In genomic region chr7:139368218-139368617, GRCm38 (mm10) we compare ENCODE assay signal across 9 mouse cellular contexts. TPM values are rescaled to one million over a fixed set of nuclear protein-coding genes. Genes with fewer than 3 reads are reported as not detected.
DNase-seq lines count a peak whose midpoint lies in the region; ATAC-seq lines count a peak whose summit lies in the region.
"Had no signal": no experiment of that assay in that cellular context is flagged by ENCODE, and none has a peak within 500 bp of the region (broad histone marks: within the 10 kb centered on the region; RNA-seq: fewer than 3 reads in every experiment).

No protein-coding gene starts in this region.

- DNase-seq in forebrain, embryonic 10.5 days (ENCODE audit: extremely low spot score, low spot score), result no peak
- no peak for DNase-seq in forebrain, embryonic 14.5 days (ENCODE audit: low spot score)
- no peak for DNase-seq in midbrain, embryonic 10.5 days (ENCODE audit: low spot score)
- DNase-seq in midbrain, embryonic 14.5 days, result no peak
- DNase-seq in kidney, postnatal 10 days, result peak; percentile 33
- no peak for DNase-seq in left cerebral cortex, postnatal 25 days (ENCODE audit: low spot score in 2 of 2)
- DNase-seq in B cell, adult 2 months, result no peak

- no peaks in the 10 kb centered on the region for H3K27me3 ChIP-seq in forebrain, embryonic 10.5 days (ENCODE audit: poor library complexity, severe bottlenecking)
- no peaks in the 10 kb centered on the region for H3K27me3 ChIP-seq in forebrain, embryonic 14.5 days (replicated peaks; ENCODE audit: control insufficient read depth, insufficient read depth, low read length)
- H3K27me3 ChIP-seq in midbrain, embryonic 10.5 days (ENCODE audit: low read depth, poor library complexity, severe bottlenecking), result no peaks in the 10 kb centered on the region; the same call in 1 of the 2 replicates
- no peaks in the 10 kb centered on the region for H3K27me3 ChIP-seq in midbrain, embryonic 14.5 days (ENCODE audit: control insufficient read depth, insufficient read depth, low read length)
- H3K27me3 ChIP-seq in stomach, embryonic 15.5 days (replicated peaks), result no peaks in the 10 kb centered on the region
- H3K27me3 ChIP-seq: midbrain, embryonic 13.5 days had no signal

- WGBS in forebrain, embryonic 10.5 days, result 82% methylated on average over 2 of the region's 2 CpGs
- WGBS in forebrain, embryonic 14.5 days, result 84% methylated on average over 2 of the region's 2 CpGs
- 82% methylated on average over 2 of the region's 2 CpGs for WGBS in midbrain, embryonic 10.5 days
- WGBS in midbrain, embryonic 14.5 days, result 92% methylated on average over 2 of the region's 2 CpGs
- 79% methylated on average over 2 of the region's 2 CpGs for WGBS in stomach, embryonic 15.5 days

- no peak overlapping the region for H3K4me2 ChIP-seq in forebrain, embryonic 14.5 days (ENCODE audit: low read length)
- H3K4me2 ChIP-seq in midbrain, embryonic 14.5 days (ENCODE audit: low read length), result no peak overlapping the region
- no peak overlapping the region for H3K4me2 ChIP-seq in stomach, embryonic 15.5 days
- H3K4me2 ChIP-seq: midbrain, embryonic 13.5 days had no signal

- intact Hi-C loops in left cerebral cortex, postnatal 25 days (cut with DNase I), result no loop called here

- H3K27ac ChIP-seq in forebrain, embryonic 10.5 days, result 0 out of 2 replicates have a peak overlapping the region, but pooled peaks have one; percentile 64
- H3K27ac ChIP-seq in forebrain, embryonic 14.5 days (ENCODE audit: low read depth, low read length), result no peak overlapping the region
- 0 out of 2 replicates have a peak overlapping the region, but pooled peaks have one; percentile 39 for H3K27ac ChIP-seq in midbrain, embryonic 10.5 days (replicated peaks)
- H3K27ac ChIP-seq in midbrain, embryonic 14.5 days (replicated peaks; ENCODE audit: low read depth, low read length), result no peak overlapping the region
- H3K27ac ChIP-seq in stomach, embryonic 15.5 days, result peak overlapping the region; percentile 95
- H3K27ac ChIP-seq: midbrain, embryonic 13.5 days had no signal

- ATAC-seq in forebrain, embryonic 14.5 days, result no peak
- no peak for ATAC-seq in midbrain, embryonic 14.5 days (ENCODE audit: low FRiP score, low TSS enrichment)
- ATAC-seq in stomach, embryonic 15.5 days (ENCODE audit: insufficient read depth, low FRiP score, low read depth), result no peak
- ATAC-seq: midbrain, embryonic 13.5 days had no signal

- peaks cover 32% of the 10 kb centered on the region for H3K4me1 ChIP-seq in forebrain, embryonic 10.5 days
- peaks cover 16% of the 10 kb centered on the region for H3K4me1 ChIP-seq in forebrain, embryonic 14.5 days (ENCODE audit: control insufficient read depth, insufficient read depth, low read length)
- peaks cover 22% of the 10 kb centered on the region for H3K4me1 ChIP-seq in midbrain, embryonic 10.5 days
- H3K4me1 ChIP-seq in midbrain, embryonic 14.5 days (ENCODE audit: control insufficient read depth, insufficient read depth, low read length), result peaks cover 16% of the 10 kb centered on the region
- peaks cover 52% of the 10 kb centered on the region for H3K4me1 ChIP-seq in stomach, embryonic 15.5 days

- no peak overlapping the region for H3K9ac ChIP-seq in forebrain, embryonic 14.5 days (ENCODE audit: low read length)
- H3K9ac ChIP-seq in midbrain, embryonic 14.5 days (replicated peaks; ENCODE audit: low read length), result no peak overlapping the region
- no peak overlapping the region for H3K9ac ChIP-seq in stomach, embryonic 15.5 days
- H3K9ac ChIP-seq: midbrain, embryonic 13.5 days had no signal

- no peaks in the 10 kb centered on the region for H3K9me3 ChIP-seq in forebrain, embryonic 10.5 days
- no peaks in the 10 kb centered on the region for H3K9me3 ChIP-seq in forebrain, embryonic 14.5 days (replicated peaks; ENCODE audit: control insufficient read depth, low read length)
- no peaks in the 10 kb centered on the region for H3K9me3 ChIP-seq in midbrain, embryonic 10.5 days (replicated peaks)
- H3K9me3 ChIP-seq in midbrain, embryonic 14.5 days (ENCODE audit: control insufficient read depth, low read length), result no peaks in the 10 kb centered on the region
- no peaks in the 10 kb centered on the region for H3K9me3 ChIP-seq in stomach, embryonic 15.5 days
- H3K9me3 ChIP-seq: midbrain, embryonic 13.5 days had no signal

- no peaks in the 10 kb centered on the region for H3K36me3 ChIP-seq in forebrain, embryonic 10.5 days (replicated peaks)
- no peaks in the 10 kb centered on the region for H3K36me3 ChIP-seq in forebrain, embryonic 14.5 days (ENCODE audit: control insufficient read depth, insufficient read depth, low read length)
- H3K36me3 ChIP-seq in midbrain, embryonic 10.5 days, result no peaks in the 10 kb centered on the region
- no peaks in the 10 kb centered on the region for H3K36me3 ChIP-seq in midbrain, embryonic 14.5 days (ENCODE audit: control insufficient read depth, insufficient read depth, low read length)
- H3K36me3 ChIP-seq in stomach, embryonic 15.5 days, result no peaks in the 10 kb centered on the region
- H3K36me3 ChIP-seq: midbrain, embryonic 13.5 days had no signal

- H3K4me3 ChIP-seq in forebrain, embryonic 10.5 days, result no peak overlapping the region
- no peak overlapping the region for H3K4me3 ChIP-seq in forebrain, embryonic 14.5 days (ENCODE audit: low read depth, low read length)
- H3K4me3 ChIP-seq in midbrain, embryonic 10.5 days, result no peak overlapping the region
- H3K4me3 ChIP-seq in midbrain, embryonic 14.5 days (replicated peaks; ENCODE audit: low read depth, low read length), result no peak overlapping the region
- H3K4me3 ChIP-seq in stomach, embryonic 15.5 days (replicated peaks), result no peak overlapping the region
- H3K4me3 ChIP-seq: midbrain, embryonic 13.5 days had no signal

RNA-seq across cellular contexts. Expression of gene Inpp5a, which starts 20.7 kb away (rescaled TPM):
- polyA plus RNA-seq in forebrain, embryonic 10.5 days (2016; fragmentation: Nextera tagmentation; extraction: Ambion mirVana), result 10.5 and 14.3 TPM in 2 replicates
- 12.4 and 13.0 TPM in 2 replicates for polyA plus RNA-seq in forebrain, embryonic 14.5 days (2014; fragmentation: Nextera tagmentation; extraction: Ambion mirVana)
- polyA plus RNA-seq in midbrain, embryonic 10.5 days (2016; fragmentation: Nextera tagmentation; extraction: Ambion mirVana), result 17.3 and 19.2 TPM in 2 replicates
- 21.0 and 23.0 TPM in 2 replicates for polyA plus RNA-seq in midbrain, embryonic 14.5 days (2014; fragmentation: Nextera tagmentation; extraction: Ambion mirVana)
- 35.0 and 35.7 TPM in 2 replicates for polyA plus RNA-seq in stomach, embryonic 15.5 days (2015; fragmentation: Nextera tagmentation; extraction: Ambion mirVana)
- total RNA-seq in left cerebral cortex, postnatal 25 days (2021), result 10 to 100 TPM; 58.5 to 59.2 TPM

Comparison
In these comparisons a context has a peak if more than half of its experiments do, and no peak if none do; other contexts are left out.
1. H3K27ac ChIP-seq: peak in forebrain, embryonic 10.5 days (single experiment), midbrain, embryonic 10.5 days (single experiment) and stomach, embryonic 15.5 days (single experiment); none in forebrain, embryonic 14.5 days (single experiment) and midbrain, embryonic 14.5 days (single experiment).